Mouse (Mus musculus) heart, postnatal 0 days (tissue): ENCODE results near the gene Cdc34b.

Source experiments
- CTCF ChIP-seq: IDR thresholded peaks from 2 replicates; pipeline ENCODE4 v1.5.1; 2016; ENCODE audit warnings: antibody characterized with exemption, control low read depth, low read depth
- EP300 ChIP-seq: IDR thresholded peaks from 2 replicates; pipeline ENCODE4 v1.6.1; 2016; ENCODE audit warnings: antibody characterized with exemption, low read depth

DNA sequence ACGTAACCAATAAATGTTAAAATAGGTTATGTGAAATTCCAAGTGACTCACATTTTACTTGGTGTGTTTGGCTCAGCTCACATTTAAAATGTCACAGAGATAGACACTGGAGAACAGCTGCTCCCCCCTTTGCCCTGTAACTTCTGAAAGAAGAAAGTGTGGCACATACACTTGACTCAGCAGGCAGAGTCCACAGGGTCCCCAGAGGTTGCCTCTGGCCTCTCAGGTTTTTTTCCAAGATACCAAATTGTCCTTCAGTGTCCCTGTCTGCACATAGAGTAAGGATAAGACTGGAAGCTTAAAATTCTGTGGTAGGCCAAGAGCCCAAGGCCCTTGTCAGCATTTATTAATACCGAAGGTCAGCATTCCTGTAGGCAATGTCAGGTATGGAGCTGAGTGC, 25.7 kb downstream of the Cdc34b start:
- no peak for TF ChIP-seq CTCF
- no peak for TF ChIP-seq EP300
